Mouse (Mus musculus) layer of hippocampus, adult 9-11 months (tissue): ENCODE data around the gene Aff3.

ENCODE experiments used
- DNase-seq: peaks from one replicate; pipeline ENCODE4 v3.0.0; 2022

The Aff3 gene

GRCm38 (mm10) chr1:38654981-38655540, 9.7 kb downstream of the Aff3 start:
- DNase-seq: no peak

GRCm38 (mm10) chr1:38650031-38650430, 14.7 kb downstream of the Aff3 start:
- DNase-seq: no peak

DNA sequence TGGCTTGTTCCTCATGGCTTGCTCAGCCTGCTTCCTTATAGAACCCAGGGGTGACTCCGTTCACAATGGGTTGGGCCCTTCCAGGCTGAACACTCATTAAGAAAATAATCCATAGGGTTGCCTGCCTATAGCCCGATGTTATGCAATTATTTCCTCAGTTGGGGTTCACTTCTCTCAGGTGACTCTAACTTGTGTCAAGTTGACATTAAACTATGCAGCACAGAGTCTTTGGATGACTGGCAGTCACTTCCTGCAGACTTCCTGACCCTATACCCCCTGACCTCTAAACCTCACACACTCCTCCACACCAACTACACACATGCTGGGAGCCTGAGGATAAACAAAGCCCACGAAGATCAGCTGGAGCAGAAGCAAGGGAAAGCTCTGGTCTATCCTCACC, 15.6 kb downstream of the Aff3 start:
- no peak for DNase-seq

DNA sequence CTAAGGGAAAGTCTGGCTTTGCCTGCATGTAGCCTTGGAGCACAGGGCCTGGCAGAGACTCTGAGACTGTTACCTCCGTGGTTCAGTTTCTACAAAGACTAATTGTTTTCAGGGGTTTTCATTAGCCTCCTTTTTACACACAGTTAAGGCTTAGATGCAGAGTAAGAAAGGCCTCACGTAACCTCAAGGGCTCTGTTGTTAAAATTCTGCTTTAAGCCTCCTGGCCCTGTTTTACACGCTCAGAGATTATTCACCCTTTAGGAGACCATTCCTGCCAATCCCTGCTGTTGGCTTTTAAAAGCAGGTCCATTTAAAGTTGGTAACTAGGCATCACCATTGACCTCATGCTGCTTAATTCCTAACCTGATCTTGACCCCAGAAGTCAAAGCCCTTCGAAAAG, 22.5 kb downstream of the Aff3 start:
- DNase-seq: no peak

DNA sequence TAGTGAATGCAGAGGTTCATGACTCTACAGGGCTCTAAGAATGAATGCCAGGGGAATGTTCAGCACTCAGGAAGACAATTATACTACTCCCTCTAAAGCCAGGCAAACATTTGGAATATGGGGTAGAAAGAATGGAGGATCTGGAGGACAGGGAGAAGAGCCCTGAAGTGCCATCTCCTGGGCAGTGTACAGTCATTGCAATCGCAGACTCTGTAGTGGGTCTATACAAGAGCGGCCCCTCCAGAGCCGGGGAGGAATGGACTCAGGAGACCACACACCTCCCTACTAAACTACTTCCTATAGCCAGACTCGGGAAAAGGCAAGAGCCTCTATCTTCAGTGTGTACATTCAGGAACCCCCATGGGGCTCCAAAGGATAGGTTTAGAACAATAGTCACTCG, 25.1 kb downstream of the Aff3 start:
- DNase-seq: no peak

DNA sequence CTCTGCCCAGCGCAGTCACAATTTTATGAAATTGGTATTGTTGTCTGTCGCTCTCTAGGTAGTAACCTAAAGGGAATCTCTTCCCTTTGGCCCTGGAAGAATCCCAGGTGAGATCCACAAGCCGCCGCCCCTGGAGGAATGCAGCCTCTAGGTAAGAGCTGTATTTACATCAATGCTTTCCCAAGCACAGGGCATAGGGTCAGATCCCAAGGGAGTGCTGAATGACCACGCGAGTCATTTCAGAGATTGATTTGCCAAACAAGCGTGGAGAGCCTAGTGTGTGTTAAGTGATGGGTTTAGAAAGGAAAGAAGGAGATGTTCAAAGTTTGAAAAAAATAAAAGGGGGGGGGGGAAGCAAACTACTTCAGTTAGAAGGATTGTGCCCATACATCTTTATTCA, 29.2 kb downstream of the Aff3 start:
- no peak for DNase-seq

GRCm38 (mm10) chr1:38634081-38634480, 30.7 kb downstream of the Aff3 start:
- DNase-seq: no peak

DNA sequence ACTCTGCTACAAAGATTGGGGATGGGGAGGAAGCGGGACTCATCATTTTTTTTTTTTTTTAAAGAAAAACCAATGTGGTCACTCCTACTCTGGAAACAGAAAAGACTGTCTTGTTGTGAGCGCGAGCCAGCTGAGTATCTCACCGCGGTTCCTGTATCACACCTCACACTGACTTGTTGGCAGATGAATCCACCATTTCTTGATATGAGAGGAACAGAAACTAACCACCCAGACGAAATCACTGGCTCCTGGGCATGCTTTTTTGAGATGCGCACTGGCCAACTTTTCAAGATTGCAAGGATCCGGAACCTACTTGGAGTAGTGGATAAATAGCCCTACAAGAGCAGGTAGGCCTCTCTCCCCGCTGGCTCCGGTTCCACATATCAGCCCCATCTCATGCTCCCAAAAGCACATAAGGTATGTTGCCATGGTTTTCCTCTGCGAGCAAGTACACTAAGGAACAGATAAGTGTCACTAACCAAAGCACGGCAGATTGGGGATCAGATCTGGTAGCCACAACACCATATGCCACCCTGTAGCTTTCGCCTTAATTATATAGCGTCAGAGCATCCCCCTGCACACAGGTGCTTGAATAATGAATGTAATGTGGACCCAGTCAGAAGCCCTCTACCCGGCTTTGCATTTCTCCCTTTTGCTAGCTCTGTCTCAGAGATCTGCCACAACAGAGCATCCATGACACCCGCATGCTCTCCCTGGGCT, 32.1 kb downstream of the Aff3 start:
- DNase-seq: peak; percentile 46

DNA sequence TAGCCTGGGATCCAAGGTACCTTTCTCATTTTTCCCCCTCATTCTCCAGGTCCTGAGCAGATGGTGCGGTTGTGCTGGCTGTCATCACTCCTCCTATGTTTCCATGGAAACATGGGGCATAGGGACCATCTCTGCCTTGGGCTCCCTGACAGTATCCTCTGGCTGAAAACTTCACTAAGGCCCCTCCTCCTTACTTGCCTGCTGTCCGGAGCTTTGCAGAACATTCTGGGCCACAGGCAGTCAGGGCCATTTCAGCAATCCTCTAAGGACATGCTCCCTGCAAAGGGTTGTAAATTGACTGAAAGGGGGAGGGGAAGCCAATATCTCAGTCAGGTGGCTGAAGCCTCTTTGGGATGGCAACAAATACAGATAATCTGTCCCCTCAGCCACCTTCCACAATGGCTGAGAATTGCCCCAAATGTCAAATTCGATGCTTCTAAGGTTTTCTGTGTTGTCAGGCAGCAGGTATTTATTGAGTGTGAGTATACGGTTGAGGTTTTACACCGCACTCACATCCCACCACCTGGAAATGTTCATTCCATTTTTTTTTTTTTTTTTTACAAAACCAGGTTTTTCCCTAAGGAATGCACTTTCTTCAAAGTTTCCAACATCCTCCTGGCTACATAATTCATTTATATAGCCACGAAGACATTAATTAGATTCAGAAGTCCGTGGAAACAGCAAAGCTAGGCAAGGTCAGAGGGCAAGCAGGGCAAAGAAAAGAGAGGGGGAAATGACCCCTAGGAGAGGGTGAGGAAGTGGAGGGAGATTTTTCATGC, 33.1 kb downstream of the Aff3 start:
- no peak for DNase-seq

GRCm38 (mm10) chr1:38628901-38629585, 35.7 kb downstream of the Aff3 start:
- DNase-seq: no peak

GRCm38 (mm10) chr1:38628426-38628825, 36.3 kb downstream of the Aff3 start:
- no peak for DNase-seq

- DNase-seq: peak; percentile 45
These were observed 36.9 kb downstream of the Aff3 start for GRCm38 (mm10) chr1:38627683-38628361.

- DNase-seq: peak; percentile 31
These were observed 37.8 kb downstream of the Aff3 start for GRCm38 (mm10) chr1:38626739-38627661.

DNA sequence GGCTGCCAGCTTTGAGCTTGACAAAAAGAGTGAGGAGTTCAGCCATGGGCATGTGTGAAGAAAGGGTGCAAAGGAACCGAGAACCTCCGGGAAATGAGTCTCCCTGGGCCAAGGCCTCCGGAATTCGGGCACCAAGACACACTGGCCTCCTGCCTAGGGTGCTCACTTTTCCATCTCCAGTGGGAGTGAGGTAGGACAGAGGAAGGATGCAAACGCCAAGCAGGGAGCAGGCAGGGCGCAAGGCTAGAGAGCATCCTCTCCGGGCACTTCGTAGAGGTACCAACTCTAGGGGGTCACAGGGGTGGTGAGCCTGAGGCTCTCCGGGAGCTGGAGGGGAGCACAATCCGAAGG, 38.4 kb downstream of the Aff3 start:
- no peak for DNase-seq

DNA sequence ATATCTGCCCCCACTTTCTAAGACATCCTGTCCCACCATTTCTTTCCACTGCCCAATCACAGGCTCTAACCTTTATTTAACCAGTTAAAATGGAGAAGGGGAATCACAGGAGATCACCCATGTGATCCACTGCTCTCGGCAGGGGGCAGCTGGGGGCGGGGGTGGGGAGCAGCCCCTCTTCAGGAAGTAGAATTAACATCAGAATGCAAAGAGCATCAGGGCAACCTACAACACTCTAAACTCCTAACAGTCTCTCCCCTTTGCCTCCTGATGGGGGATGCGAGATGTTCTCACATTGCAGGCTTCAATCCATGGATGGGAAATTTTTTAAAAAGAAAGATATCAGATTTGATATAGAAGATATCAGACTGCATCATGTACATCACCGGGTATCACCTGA, 42.9 kb downstream of the Aff3 start:
- DNase-seq: no peak

GRCm38 (mm10) chr1:38620401-38620800, 44.4 kb downstream of the Aff3 start:
- DNase-seq: no peak

DNA sequence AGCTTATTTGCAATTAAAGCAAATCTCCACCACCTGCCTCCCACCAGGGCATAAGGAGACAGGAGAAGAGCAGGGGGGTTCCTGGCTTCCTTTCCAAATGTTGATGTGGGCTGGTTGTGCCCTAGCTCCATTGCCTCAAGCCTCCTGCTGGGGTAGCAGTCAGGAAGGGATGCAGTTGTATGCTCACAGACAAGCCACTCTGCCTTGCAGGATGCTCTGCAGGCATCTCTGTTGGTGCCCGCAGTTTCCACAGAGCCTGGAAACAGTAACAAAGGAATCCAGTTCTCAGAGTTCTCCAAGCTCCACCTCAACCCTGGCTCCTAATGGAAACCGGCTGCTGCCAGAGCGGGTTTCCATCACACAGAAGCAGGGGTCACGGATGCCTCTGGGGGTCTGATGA, 58.0 kb downstream of the Aff3 start:
- no peak for DNase-seq

- no peak for DNase-seq
These were observed 59.3 kb downstream of the Aff3 start for GRCm38 (mm10) chr1:38605426-38605825.

- DNase-seq: no peak
These were observed 60.1 kb downstream of the Aff3 start for GRCm38 (mm10) chr1:38604611-38605010.

DNA sequence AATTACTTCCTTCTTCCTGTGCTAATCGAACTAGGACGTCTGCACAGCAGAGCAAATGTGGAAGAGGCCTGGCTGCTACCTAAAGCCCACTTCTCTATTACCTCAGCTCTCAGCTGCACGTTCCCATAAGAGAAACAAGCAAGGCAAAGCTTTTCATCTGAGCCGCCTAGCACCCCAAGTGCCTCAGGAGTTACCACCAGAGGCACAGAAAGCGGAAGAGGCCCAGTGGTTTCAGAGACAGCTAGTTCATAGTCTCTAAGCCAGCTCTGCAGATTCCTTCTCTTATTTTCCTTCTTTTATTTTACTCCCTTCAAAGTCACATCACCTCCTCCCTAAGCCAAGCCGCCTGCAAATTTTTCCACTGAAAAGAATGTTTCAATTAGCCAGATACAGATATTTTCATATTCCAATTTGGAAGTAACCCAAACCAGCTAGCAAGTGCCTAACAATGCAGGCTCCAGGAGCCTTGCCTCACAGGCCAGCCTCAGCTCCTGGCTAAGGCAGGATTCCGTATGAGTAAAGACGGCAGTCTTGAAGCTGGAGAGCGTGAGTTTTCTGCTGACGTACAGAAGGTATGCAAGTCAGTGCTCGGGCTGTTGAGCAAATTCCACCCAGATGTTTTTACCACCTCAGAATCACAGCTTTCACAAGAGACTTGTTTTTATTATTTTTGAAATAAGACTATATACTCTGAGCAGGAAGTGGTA, 62.8 kb downstream of the Aff3 start:
- no peak for DNase-seq

DNA sequence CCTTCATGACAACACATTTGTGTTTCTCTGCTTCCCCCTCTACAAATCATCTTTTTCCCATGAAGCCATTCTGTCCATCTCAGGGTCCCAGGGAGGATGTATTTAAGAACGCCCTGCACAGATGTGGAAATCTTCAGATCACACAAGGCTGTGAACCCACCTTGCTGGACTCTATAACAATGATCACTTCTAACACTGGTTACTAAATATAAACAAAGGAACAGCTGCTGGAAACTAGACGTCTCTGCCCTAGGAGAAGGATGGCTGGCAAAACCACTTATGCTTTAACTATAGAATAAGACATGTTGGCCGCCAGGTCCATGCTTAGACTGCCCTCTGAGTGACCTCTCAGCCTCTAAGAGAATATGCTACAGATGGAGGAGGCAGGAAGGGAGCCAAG, 69.4 kb downstream of the Aff3 start:
- no peak for DNase-seq
